Mouse (Mus musculus) left cerebral cortex, postnatal 36 days (tissue): ENCODE results near the gene Lzts2. TPM values are rescaled to one million over a fixed set of nuclear protein-coding genes. Genes with fewer than 3 reads are reported as not detected.

Experiments used
- DNase-seq, 2 experiments: peaks; one replicate each; pipeline ENCODE4 v3.0.0; 2021 to 2022; ENCODE audit warnings: low spot score in 2 of 2, mixed read lengths in 1 of 2
- intact Hi-C: fragments of 180-260 bp; cut with DNase I; formaldehyde crosslinking; loops from one replicate; pipeline ENCODE4 v1.15.1; 2025
- total RNA-seq, 2 experiments: library from RNA; stranded (reverse); gene quantifications; 2 replicates each; pipeline ENCODE4 v1.2.3; 2021

Lzts2 gene
- total RNA-seq, 2 experiments from 2014 or later = 36.2 to 36.3 TPM

GRCm38 (mm10) chr19:44999647-45000046, 14.6 kb upstream of the Lzts2 start:
- intact Hi-C loops = no loop called here

GRCm38 (mm10) chr19:45002301-45002700, 11.9 kb upstream of the Lzts2 start:
- DNase-seq = no peak
- intact Hi-C loops = no loop called here

More at GRCm38 (mm10) chr19:44999647-45000046, 14.6 kb upstream of the Lzts2 start:
- DNase-seq = no peak

DNA sequence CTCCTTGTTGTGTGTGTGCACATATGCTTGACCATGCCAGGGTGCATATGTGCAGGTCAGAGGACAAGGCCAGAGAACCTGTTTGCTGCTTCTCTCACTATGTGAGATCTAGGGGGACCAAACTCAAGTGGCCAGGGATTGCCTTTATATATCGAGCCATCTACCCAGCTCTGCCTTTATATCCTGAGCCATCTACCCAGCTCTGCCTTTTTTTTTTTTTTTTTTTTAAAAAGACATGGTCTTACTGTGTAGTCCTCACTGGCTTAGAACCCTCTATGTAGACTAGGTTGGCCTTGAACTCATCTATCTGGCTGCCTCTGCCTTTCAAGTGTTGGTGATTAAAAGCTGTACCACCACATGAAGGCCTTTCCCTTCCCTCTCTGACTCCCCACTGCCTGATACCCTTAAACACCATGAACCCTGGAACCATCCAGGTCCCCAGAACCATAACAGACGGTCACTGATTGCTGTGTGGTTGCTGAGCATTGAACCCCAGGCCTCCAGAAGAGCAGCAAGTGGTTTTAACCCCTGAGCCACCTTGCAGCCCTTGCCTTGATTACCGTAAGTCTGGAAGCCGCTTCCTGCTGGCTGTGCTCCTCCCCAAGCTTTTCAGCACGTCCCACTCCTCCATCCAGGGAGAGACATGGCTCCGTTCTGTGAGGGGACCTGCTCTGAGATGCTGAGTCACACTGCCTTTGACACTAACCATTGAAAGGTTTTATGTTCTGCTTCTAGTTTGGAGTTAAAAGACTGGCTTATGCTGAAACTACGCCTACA, 10.3 kb upstream of the Lzts2 start:
- DNase-seq = no peak
- intact Hi-C loops = no loop called here

DNA sequence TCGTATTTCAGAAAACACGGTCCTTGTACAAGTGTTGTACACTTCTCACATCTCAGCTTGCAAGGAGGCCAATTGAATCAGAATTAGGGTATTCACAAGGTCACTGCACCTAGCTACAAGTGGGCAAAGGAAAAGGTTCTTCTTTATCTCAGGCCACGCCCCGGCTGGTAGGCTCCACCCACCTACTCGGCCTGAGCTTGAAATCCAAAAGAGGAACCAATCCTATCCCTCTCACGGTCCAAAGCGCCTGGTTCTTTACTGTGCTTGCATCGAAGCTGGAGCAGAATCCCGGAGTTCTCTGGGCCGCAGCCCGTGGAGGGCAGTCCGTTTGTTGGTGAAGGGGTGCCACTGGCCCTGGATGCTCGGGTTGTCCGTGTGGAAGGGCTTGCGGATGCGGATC, 8.8 kb upstream of the Lzts2 start, which contains the start of gene Twnk:
Gene Twnk (plus strand): TSS at position 220 of the 400 bp plus-strand sequence.
- intact Hi-C loops = no loop called here
- DNase-seq = no peak

GRCm38 (mm10) chr19:45005957-45006712, 8.1 kb upstream of the Lzts2 start, which contains the start of gene Mrpl43:
Gene Mrpl43, minus strand, starts transcription at chr19:45006442.
- intact Hi-C loops = no loop called here
- peak; percentile 95 to 97 for DNase-seq

DNA sequence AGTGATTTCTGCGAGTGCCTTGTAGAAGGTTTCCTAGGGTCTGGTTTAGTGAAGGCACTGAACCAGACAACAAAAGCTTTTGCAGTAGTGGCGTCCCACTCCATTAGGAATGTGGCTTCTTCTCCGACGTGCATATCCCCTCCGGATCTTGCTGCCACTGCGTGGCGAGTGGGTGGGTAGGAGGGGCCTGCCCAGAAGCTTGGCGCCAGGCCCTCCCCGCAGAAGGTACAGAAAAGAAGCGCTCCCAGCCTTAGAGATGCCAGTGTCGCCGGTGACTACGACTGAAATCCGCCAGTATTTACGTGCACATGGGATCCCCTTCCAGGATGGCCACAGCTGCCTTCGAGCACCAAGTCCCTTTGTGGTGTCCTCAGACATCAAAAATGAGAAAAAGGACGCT, 7.2 kb upstream of the Lzts2 start:
- intact Hi-C loops = no loop called here
- DNase-seq = no peak

DNA sequence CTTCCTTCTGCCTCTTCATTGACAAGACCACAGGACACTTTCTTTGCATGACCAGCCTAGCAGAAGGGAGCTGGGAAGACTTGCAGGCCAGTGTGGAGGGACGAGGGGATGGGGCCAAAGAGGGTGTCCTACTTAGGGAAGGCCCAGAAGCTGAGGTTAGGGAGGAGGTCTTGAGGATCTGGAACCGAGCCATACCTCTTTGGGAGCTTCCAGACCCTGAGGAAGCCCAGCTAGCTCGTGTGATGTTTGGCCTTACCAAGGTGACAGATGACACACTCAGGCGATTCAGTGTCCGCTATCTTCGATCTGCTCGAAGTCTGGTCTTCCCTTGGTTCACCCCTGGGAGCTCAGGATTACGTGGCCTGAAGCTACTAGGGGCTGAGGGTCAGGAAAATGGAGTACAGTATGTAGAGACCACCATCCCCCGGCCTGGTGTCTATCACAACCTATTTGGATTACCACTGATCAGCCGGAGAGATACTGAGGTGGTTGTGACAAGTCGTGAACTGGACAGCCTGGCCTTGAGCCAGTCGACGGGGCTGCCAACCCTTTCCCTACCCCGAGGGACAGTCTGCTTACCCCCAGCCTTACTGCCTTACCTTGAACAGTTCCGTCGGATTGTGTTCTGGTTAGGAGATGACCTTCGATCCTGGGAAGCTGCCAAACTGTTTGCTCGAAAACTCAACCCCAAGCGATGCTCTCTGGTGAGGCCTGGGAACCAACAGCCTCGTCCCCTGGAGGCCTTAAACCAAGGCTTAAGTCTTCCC, 6.6 kb upstream of the Lzts2 start:
- DNase-seq = no peak
- intact Hi-C loops = no loop called here

GRCm38 (mm10) chr19:45010646-45011045, 3.6 kb upstream of the Lzts2 start:
- intact Hi-C loops = no loop called here
- no peak for DNase-seq

- no peak for DNase-seq
- intact Hi-C loops = no loop called here
Measured at GRCm38 (mm10) chr19:45012219-45012618, 2.0 kb upstream of the Lzts2 start.

DNA sequence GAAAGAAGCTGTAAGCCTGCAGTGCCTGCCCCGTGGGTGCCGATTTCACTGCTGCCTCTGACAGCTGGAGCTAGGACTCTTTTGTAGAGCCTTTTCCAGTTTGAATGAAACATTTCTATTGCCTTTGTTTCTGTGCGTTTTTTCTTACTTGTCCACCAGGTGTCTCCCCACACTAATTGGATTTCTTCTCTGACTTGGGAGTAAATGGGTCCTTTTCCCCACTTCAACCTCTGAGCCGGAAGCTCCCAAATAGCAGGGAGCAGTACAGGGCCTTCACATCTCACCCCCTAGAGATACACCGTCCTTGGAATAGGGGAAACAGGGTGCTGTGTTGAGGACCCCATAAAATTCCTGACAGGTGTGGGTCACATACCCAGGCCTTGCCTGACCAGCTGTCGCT, 1.6 kb upstream of the Lzts2 start:
- intact Hi-C loops = no loop called here
- no peak for DNase-seq

- intact Hi-C loops = no loop called here
Measured at GRCm38 (mm10) chr19:45013581-45014225, 511 bp upstream of the Lzts2 start.

GRCm38 (mm10) chr19:45014981-45015402, 778 bp downstream of the Lzts2 start:
- peak in 1 of 2 experiments; percentile 49 for DNase-seq
- intact Hi-C loops = no loop called here

More at GRCm38 (mm10) chr19:45013581-45014225, 511 bp upstream of the Lzts2 start:
- no peak for DNase-seq

- DNase-seq = peak; percentile 50
- intact Hi-C loops = loop anchor here (2.0 kb wide), 1 partner anchor 15 kb away; no protein-coding TSS in a partner anchor
Measured at GRCm38 (mm10) chr19:45015518-45016281, 1.5 kb downstream of the Lzts2 start.

DNA sequence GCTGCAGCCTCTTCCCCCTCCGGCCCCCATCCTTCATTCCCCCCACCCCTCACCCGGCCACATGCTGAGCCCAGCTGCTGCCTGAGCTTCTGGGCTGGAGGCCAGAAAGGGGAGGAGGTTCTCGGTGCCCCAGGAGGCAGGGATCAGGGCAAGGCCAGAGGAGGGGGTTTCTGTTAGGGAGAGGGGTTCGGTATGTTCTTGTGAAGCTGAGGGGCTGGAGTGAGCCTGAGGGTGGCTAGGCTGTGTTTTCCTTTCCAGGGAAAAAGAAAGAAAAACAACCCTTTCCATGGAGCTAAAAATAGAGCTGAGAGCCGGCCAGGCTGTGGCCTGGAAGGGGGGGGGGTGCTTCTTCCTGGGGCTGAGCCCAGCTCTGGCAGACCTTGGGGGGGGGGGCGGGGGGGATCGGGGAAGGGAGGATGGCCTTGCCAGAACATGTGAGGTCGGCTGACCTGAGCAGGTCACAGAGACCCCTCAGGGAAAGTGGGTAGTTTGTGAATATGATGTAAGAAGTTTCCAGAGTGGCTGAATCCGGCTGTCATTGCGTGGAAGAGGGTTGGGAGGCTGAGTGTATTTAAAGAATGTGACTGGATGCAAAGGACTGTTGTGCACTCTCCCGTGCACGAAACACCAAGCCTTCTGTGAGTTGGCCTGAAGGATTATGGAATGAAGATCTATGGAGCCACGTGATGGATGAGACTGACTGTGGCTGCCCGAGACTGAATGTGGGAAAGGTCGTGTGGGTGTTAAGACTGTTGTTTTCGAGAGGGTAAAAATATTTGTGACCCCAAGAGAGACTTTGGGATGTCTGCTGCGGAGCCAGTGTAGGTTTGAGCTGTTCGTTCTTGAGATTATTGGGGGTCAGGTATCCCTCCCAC, 2.4 kb downstream of the Lzts2 start:
- intact Hi-C loops = loop anchor here (2.0 kb wide), 1 partner anchor 14 kb away; no protein-coding TSS in a partner anchor
- peak; percentile 67 to 72 for DNase-seq

- intact Hi-C loops = loop anchor here (2.0 kb wide), 1 partner anchor 14 kb away; no protein-coding TSS in a partner anchor
- DNase-seq = peak; percentile 73 to 75
Measured at GRCm38 (mm10) chr19:45017216-45017771, 3.1 kb downstream of the Lzts2 start.

DNA sequence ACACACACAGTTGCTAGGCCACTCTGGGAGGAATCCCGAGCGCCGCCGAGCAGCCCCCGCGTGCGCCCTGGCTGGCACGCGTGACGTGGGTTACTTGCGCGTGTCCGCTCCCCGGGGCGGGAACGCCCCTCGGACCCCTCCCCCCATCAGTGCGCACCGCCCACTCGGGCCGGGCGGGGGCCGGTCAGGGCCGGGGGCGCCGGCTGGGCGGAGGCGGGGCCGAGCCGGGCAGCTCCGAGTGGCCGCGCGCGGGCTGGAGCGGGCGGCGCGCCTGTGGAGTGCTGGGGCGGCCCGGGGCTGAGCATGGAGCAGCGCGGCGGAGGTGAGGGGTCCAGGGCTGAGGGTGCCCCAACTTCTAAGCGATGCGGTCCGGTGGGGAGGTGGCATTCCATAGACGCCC, 3.7 kb downstream of the Lzts2 start:
- DNase-seq = peak; percentile 80 to 88
- intact Hi-C loops = loop anchor here (2.0 kb wide), 1 partner anchor 13 kb away; no protein-coding TSS in a partner anchor

DNA sequence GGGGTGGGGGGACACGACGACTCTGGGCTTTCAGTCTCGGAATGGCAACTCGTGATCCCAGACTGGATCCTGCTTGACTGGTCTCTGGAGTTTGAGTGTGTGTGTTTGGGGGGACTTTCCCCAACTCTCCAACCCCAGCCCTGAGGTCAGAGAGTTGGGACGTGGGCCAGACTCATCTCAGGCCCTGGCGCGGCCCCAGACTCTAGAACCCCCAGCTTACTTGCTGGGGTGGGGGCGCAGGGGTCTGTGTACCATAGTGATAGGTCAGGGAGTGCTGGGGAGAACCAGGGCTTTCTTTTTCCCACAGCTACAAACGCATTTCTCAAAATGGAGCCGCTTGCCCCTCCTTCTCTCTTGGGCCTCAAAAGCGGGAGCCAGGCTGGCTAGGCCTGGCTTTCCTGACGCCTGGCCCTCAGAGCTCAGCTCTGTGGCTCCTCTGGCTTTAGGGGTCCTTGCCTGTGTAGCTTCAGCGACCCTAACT, 4.2 kb downstream of the Lzts2 start:
- DNase-seq = no peak
- intact Hi-C loops = no loop called here
